Comparison of ENCODE assay signal across 8 mouse cellular contexts in genomic region chr7:42505588-42505987, GRCm38 (mm10). TPM values are rescaled to one million over a fixed set of nuclear protein-coding genes. Genes with fewer than 3 reads are reported as not detected.
A peak's percentile ranks its signal among the peaks of the same experiment; 100 is the strongest.
DNase-seq lines count a peak whose midpoint lies in the region; ATAC-seq and TF ChIP-seq lines count a peak whose summit lies in the region.
"Not testable (repeated sequence)": the region's sequence is repeated elsewhere in the genome, so short reads cannot be mapped to it uniquely, and the experiment has no call there.

Gene Zfp141 (minus strand): TSS chr7:42505740.

- peak within 1 kb of the TSS; percentile 66 for H3K9ac ChIP-seq in forebrain, embryonic 16.5 days (replicated peaks; ENCODE audit: low read depth, low read length)
- peak within 1 kb of the TSS; percentile 70 for H3K9ac ChIP-seq in lung, embryonic 14.5 days

- peaks cover 13% of the 10 kb centered on the region for H3K36me3 ChIP-seq in G1E (replicated peaks)
- not testable (repeated sequence) for H3K36me3 ChIP-seq in forebrain, embryonic 16.5 days (ENCODE audit: control insufficient read depth, insufficient read depth); lung, embryonic 14.5 days (ENCODE audit: insufficient read depth); thymus, adult 2 months (ENCODE audit: control insufficient read depth, insufficient read depth, low read length)

- H3K9me3 ChIP-seq in G1E (replicated peaks); forebrain, embryonic 16.5 days (ENCODE audit: control insufficient read depth, low read length); lung, embryonic 14.5 days (ENCODE audit: low read depth, low read length): not testable (repeated sequence)

- peak within 1 kb of the TSS; percentile 72 for H3K4me2 ChIP-seq in forebrain, embryonic 16.5 days (ENCODE audit: low read length)
- H3K4me2 ChIP-seq in lung, embryonic 14.5 days, result peak within 1 kb of the TSS; percentile 66

- DNase-seq in G1E (ENCODE audit: low spot score), result peak; percentile 35
- peak; percentile 54 to 58 for DNase-seq in cerebellum, adult 18-20 months
- peak; percentile 72 to 79 for DNase-seq in heart, postnatal 36 days
- peak; percentile 85 to 86 for DNase-seq in layer of hippocampus, adult 2 months (ENCODE audit: low spot score in 2 of 2)
- peak; percentile 94 for DNase-seq in lung, embryonic 14.5 days
- DNase-seq in thymus, adult 2 months, result peak; percentile 74

- ATAC-seq in G1E (ENCODE audit: extremely low read depth, insufficient number of reproducible peaks, low FRiP score, poor library complexity, severe bottlenecking), result peak; percentile 94
- ATAC-seq in forebrain, embryonic 16.5 days, result peak; percentile 97
- peak; percentile 98 for ATAC-seq in lung, embryonic 14.5 days (ENCODE audit: insufficient read depth)

- not testable (repeated sequence) for TF ChIP-seq CTCF in G1E (IDR thresholded peaks at IDR 0.05; ENCODE audit: low read depth, low read length); olfactory bulb, adult 2 months (IDR thresholded peaks at IDR 0.05; ENCODE audit: insufficient read depth, low read depth, low read length)
- 0 out of 2 replicates have a peak, but pooled peaks have one; percentile 35 for TF ChIP-seq CTCF in layer of hippocampus, adult 2 months (conservative IDR thresholded peaks at IDR 0.05)
- peak; percentile 26; the same call in 1 of the 2 replicates for TF ChIP-seq CTCF in lung, embryonic 14.5 days (IDR thresholded peaks at IDR 0.05; ENCODE audit: low read depth)
- TF ChIP-seq CTCF in thymus, adult 2 months (IDR thresholded peaks at IDR 0.05; ENCODE audit: borderline replicate concordance, control insufficient read depth, extremely low read depth, insufficient read depth, low read length, poor library complexity), result 0 out of 2 replicates have a peak, but pooled peaks have one; percentile 26

- intact Hi-C loops in heart, postnatal 36 days (cut with DNase I), result loop anchor here (10.0 kb wide), 1 partner anchor 189 kb away; the partner anchor contains the start of gene Zfp975

- H3K4me3 ChIP-seq in G1E (ENCODE audit: low read depth, low read length), result peak within 1 kb of the TSS; percentile 78
- H3K4me3 ChIP-seq in forebrain, embryonic 16.5 days (replicated peaks; ENCODE audit: low read length), result peak within 1 kb of the TSS; percentile 70
- peak within 1 kb of the TSS; percentile 73 for H3K4me3 ChIP-seq in layer of hippocampus, adult 2 months
- peak within 1 kb of the TSS; percentile 62 for H3K4me3 ChIP-seq in lung, embryonic 14.5 days (ENCODE audit: low read depth, low read length)
- H3K4me3 ChIP-seq in olfactory bulb, adult 2 months (ENCODE audit: insufficient read depth, low read depth, low read length), result peak within 1 kb of the TSS; percentile 71
- H3K4me3 ChIP-seq in thymus, adult 2 months (ENCODE audit: control insufficient read depth, insufficient read depth, low read length), result peak within 1 kb of the TSS; percentile 66

- not testable (repeated sequence) for H3K27me3 ChIP-seq in G1E (ENCODE audit: insufficient read depth, low read length); forebrain, embryonic 16.5 days (replicated peaks; ENCODE audit: control insufficient read depth, insufficient read depth, low read length); lung, embryonic 14.5 days (ENCODE audit: insufficient read depth, low read length); thymus, adult 2 months (ENCODE audit: control insufficient read depth, insufficient read depth, low read length)

- WGBS in forebrain, embryonic 16.5 days, result 1% methylated on average over 18 of the region's 18 CpGs
- WGBS in lung, embryonic 14.5 days, result 2% methylated on average over 18 of the region's 18 CpGs
- under 1% methylated on average over 18 of the region's 18 CpGs for WGBS in olfactory bulb, adult 2 months
- 2% methylated on average over 18 of the region's 18 CpGs for WGBS in thymus, adult 2 months

- H3K4me1 ChIP-seq in G1E (ENCODE audit: insufficient read depth, low read depth, low read length); forebrain, embryonic 16.5 days (replicated peaks; ENCODE audit: control insufficient read depth, insufficient read depth, low read length); lung, embryonic 14.5 days (ENCODE audit: insufficient read depth); olfactory bulb, adult 2 months (ENCODE audit: control insufficient read depth, insufficient read depth, low read length); thymus, adult 2 months (replicated peaks; ENCODE audit: control insufficient read depth, insufficient read depth, low read length): not testable (repeated sequence)

- peak within 1 kb of the TSS; percentile 33; the same call in 1 of the 2 replicates for H3K27ac ChIP-seq in forebrain, embryonic 16.5 days (ENCODE audit: low read length)
- H3K27ac ChIP-seq in layer of hippocampus, adult 2 months, result peak within 1 kb of the TSS; percentile 80
- H3K27ac ChIP-seq in lung, embryonic 14.5 days (ENCODE audit: low read depth), result peak within 1 kb of the TSS; percentile 60; the same call in 1 of the 2 replicates
- H3K27ac ChIP-seq in olfactory bulb, adult 2 months (ENCODE audit: insufficient read depth, low read depth, low read length), result peak within 1 kb of the TSS; percentile 44; the same call in 1 of the 2 replicates
- H3K27ac ChIP-seq in thymus, adult 2 months (ENCODE audit: control insufficient read depth, insufficient read depth, low read length), result not testable (repeated sequence)

- not testable (repeated sequence) for TF ChIP-seq POLR2A in olfactory bulb, adult 2 months (IDR thresholded peaks at IDR 0.05; ENCODE audit: insufficient read depth, low read depth, low read length); thymus, adult 2 months (IDR thresholded peaks at IDR 0.05; ENCODE audit: control insufficient read depth, extremely low read depth, insufficient read depth, low read length, poor library complexity)

RNA-seq across cellular contexts. Expression of gene Zfp141, which starts in this region (rescaled TPM):
- total RNA-seq in G1E (2014; fragmentation: Nextera tagmentation) (33.8 and 39.0 TPM in 2 replicates), G1E (2017) (25.9 and 30.8 TPM in 2 replicates)
- polyA plus RNA-seq in G1E (2012), result 2.4 and 3.0 TPM in 2 replicates
- 17.6 and 19.7 TPM in 2 replicates for polyA plus RNA-seq in forebrain, embryonic 16.5 days (2015; fragmentation: Nextera tagmentation; extraction: Ambion mirVana)
- total RNA-seq in heart, postnatal 36 days (2021), result 1 to 10 TPM; 4.3 to 4.4 TPM
- total RNA-seq in layer of hippocampus, adult 2 months (2021), result 10 to 100 TPM; 20.8 TPM
- polyA plus RNA-seq in lung, embryonic 14.5 days (2014; fragmentation: Nextera tagmentation; extraction: Ambion mirVana), result 11.6 and 12.2 TPM in 2 replicates
- polyA plus RNA-seq in olfactory bulb, adult 2 months (2012; ENCODE audit: insufficient read depth, insufficient read length, low replicate concordance, missing spikeins), result not detected in 2 replicates
- 7.8 and 10.6 TPM in 2 replicates for polyA plus RNA-seq in thymus, adult 2 months (2012; rRNA removed)

Comparison
In these comparisons a context has a peak if more than half of its experiments do, and no peak if none do; other contexts are left out.
1. RNA of gene Zfp141 (total RNA-seq): 25.9 to 39.0 TPM in G1E and 20.8 TPM in layer of hippocampus, adult 2 months; 4.3 to 4.4 TPM in heart, postnatal 36 days; every median in the first group is over 4 times any median in the second.
2. DNase-seq: peak in every context shown above with its lines; median percentile 94 in lung, embryonic 14.5 days; 86 in layer of hippocampus, adult 2 months; 76 in heart, postnatal 36 days; 74 in thymus, adult 2 months; 56 in cerebellum, adult 18-20 months; 35 in G1E.
3. Peak in every context shown above with its lines, with median percentiles within 50 percentile points of each other: ATAC-seq and H3K4me3 ChIP-seq.